Mouse (Mus musculus) heart, adult 11 months (tissue): Measurements from ENCODE around the gene Crybg3.

Experiments
- DNase-seq: peaks from one replicate; pipeline ENCODE4 v3.0.0; 2022

Crybg3 gene

GRCm38 (mm10) chr16:59600311-59601251 is at the start of gene Crybg3:
Gene Crybg3 (minus strand): TSS chr16:59600979.
- DNase-seq, result peak; percentile 99

- DNase-seq, result no peak
These were observed 43.0 kb upstream of the Crybg3 start for GRCm38 (mm10) chr16:59643766-59644165.

- no peak for DNase-seq
These were observed 39.2 kb upstream of the Crybg3 start for GRCm38 (mm10) chr16:59639985-59640384.

GRCm38 (mm10) chr16:59639102-59639691 is 38.4 kb upstream of the Crybg3 start, which contains the start of gene Arl6:
Gene Arl6 (minus strand): TSS chr16:59639391.
- DNase-seq, result peak; percentile 99

- peak; percentile 90 for DNase-seq
These were observed 33.8 kb upstream of the Crybg3 start for GRCm38 (mm10) chr16:59634598-59634997.

GRCm38 (mm10) chr16:59621554-59621953 is 20.8 kb upstream of the Crybg3 start:
- no peak for DNase-seq

GRCm38 (mm10) chr16:59617167-59617566 is 16.4 kb upstream of the Crybg3 start:
- DNase-seq, result peak; percentile 84

- DNase-seq, result no peak
These were observed 14.9 kb upstream of the Crybg3 start for GRCm38 (mm10) chr16:59615675-59616074.

- DNase-seq, result no peak
These were observed 10.0 kb upstream of the Crybg3 start for GRCm38 (mm10) chr16:59610750-59611149.

- DNase-seq, result no peak
These were observed 3.5 kb upstream of the Crybg3 start for GRCm38 (mm10) chr16:59604078-59604781.

- peak; percentile 95 for DNase-seq
These were observed 1.1 kb downstream of the Crybg3 start for GRCm38 (mm10) chr16:59599411-59600265.

GRCm38 (mm10) chr16:59598997-59599396 is 1.8 kb downstream of the Crybg3 start:
- no peak for DNase-seq

- peak; percentile 77 for DNase-seq
These were observed 3.5 kb downstream of the Crybg3 start for GRCm38 (mm10) chr16:59597256-59597655.

GRCm38 (mm10) chr16:59594714-59595113 is 6.1 kb downstream of the Crybg3 start:
- DNase-seq, result peak; percentile 91

GRCm38 (mm10) chr16:59590790-59591189 is 10.0 kb downstream of the Crybg3 start:
- peak; percentile 63 for DNase-seq

GRCm38 (mm10) chr16:59588351-59589025 is 12.3 kb downstream of the Crybg3 start:
- peak; percentile 89 for DNase-seq

- DNase-seq, result peak; percentile 93
These were observed 13.0 kb downstream of the Crybg3 start for GRCm38 (mm10) chr16:59587816-59588215.

- peak; percentile 87 for DNase-seq
These were observed 13.9 kb downstream of the Crybg3 start for GRCm38 (mm10) chr16:59586911-59587310.

- DNase-seq, result peak; percentile 84
These were observed 14.5 kb downstream of the Crybg3 start for GRCm38 (mm10) chr16:59586276-59586675.

- DNase-seq, result peak; percentile 67
These were observed 15.0 kb downstream of the Crybg3 start for GRCm38 (mm10) chr16:59585706-59586244.

GRCm38 (mm10) chr16:59583515-59583914 is 17.3 kb downstream of the Crybg3 start:
- peak; percentile 87 for DNase-seq
